Mouse (Mus musculus) bone marrow macrophage, adult 2 months (primary cell): ENCODE measurements around the gene Tln2. TPM values are rescaled to one million over a fixed set of nuclear protein-coding genes. Genes with fewer than 3 reads are reported as not detected.

Source experiments
- H3K27ac ChIP-seq: 2 replicates; pipeline ENCODE4 v1.5.1; 2012; ENCODE audit warnings: low read depth, low read length; ENCODE audit not compliant: insufficient read depth
- H3K4me1 ChIP-seq: 2 replicates; pipeline ENCODE4 v1.6.1; 2012; ENCODE audit warnings: low read length; ENCODE audit not compliant: control insufficient read depth, insufficient read depth
- H3K4me3 ChIP-seq: 2 replicates; pipeline ENCODE4 v1.5.1; 2012; ENCODE audit warnings: mild to moderate bottlenecking, low read length, moderate library complexity; ENCODE audit not compliant: insufficient read depth
- CTCF ChIP-seq: IDR thresholded peaks from 2 replicates; pipeline ENCODE4 v1.5.1; 2012; ENCODE audit warnings: low read depth, mild to moderate bottlenecking, low read length, moderate library complexity
- POLR2A ChIP-seq: IDR thresholded peaks from 2 replicates; pipeline ENCODE4 v1.6.1; 2012; ENCODE audit warnings: mild to moderate bottlenecking, low read depth, low read length, borderline replicate concordance
- polyA plus RNA-seq: library from polyadenylated mRNA; stranded (reverse); fragments of >200 nt; gene quantifications from 2 replicates; pipeline ENCODE4 v1.2.4, GENCODE M21; 2012; ENCODE audit not compliant: missing spikeins, insufficient read depth, insufficient read length

The Tln2 gene
- polyA plus RNA-seq, 1 experiment, result 0.42 TPM

DNA sequence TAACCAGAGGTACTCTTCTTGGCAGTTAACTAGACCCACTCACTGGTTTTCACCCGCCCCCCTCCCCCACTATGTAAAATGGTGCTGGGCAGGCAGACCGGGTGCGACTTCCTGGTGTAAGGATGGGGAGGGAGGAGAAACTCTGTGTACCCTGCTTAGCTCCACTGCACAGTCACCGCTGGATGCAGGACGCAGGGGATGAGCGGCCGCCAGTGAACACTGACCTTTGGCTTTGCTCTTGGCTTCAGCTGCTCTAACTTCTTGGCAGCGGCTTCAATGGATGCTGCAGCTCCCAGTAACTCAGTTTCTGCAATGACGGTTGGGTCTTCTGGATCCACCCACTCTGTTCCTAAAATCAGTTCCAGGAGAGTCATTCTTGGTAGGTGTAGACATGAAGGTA, 319.0 kb downstream of the Tln2 start:
- Histone ChIP-seq H3K27ac (no peak overlapping the region), H3K4me3 (no peak overlapping the region), H3K4me1 (no peaks in the 10 kb centered on the region)
- no peak for TF ChIP-seq CTCF
- TF ChIP-seq POLR2A, result no peak

DNA sequence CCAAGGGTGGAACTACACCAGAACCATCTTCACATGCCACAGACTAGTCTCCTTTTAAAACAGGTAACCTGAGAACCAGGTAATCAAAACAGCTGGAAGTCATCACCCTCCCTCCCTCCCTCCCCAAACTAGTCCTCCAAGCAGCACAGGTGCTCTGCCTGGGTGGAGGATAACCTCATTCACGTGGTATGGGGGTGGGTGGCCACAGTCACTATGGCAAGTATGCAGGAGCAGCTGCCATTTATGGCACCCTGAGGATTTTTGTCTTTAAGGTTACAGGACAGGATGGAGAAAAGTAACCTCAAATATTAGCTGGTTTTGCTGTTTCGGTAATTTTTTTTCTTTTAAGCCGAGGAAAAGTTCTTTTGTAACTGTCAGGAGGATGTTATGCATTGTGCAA, 322.5 kb downstream of the Tln2 start:
- Histone ChIP-seq H3K27ac (no peak overlapping the region), H3K4me3 (no peak overlapping the region), H3K4me1 (no peaks in the 10 kb centered on the region)
- no peak for TF ChIP-seq CTCF
- TF ChIP-seq POLR2A, result no peak

- no peak overlapping the region for H3K4me3 ChIP-seq
- no peak overlapping the region for H3K27ac ChIP-seq
- no peaks in the 10 kb centered on the region for H3K4me1 ChIP-seq
- no peak for TF ChIP-seq CTCF
- TF ChIP-seq POLR2A, result no peak
Observed at GRCm38 (mm10) chr9:67235441-67236217, 323.9 kb downstream of the Tln2 start.

DNA sequence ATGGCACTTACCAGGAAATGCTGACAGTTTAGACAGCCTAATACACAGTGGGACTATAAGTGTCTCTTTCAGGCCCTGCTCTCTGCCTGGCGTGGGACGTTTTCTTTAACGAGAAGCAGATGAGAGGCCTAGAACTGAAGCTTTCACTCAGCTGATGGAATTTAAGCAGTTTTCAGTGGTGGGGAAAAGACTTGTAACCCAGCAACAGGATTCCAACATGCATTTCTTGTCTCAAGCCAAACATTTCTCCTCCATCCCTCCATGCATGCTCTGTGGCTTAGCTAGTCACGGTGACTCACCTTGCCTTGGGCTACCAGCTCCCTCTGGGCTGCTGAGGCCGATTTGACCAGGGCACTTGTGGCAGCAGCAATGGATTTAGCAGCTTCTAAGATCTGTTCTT, 330.5 kb downstream of the Tln2 start:
- TF ChIP-seq POLR2A (no peak), CTCF (no peak)
- no peak overlapping the region for H3K4me3 ChIP-seq
- no peaks in the 10 kb centered on the region for H3K4me1 ChIP-seq
- H3K27ac ChIP-seq, result no peak overlapping the region

GRCm38 (mm10) chr9:67220388-67220787, 339.1 kb downstream of the Tln2 start:
- no peak for TF ChIP-seq POLR2A
- TF ChIP-seq CTCF, result peak; percentile 37; the same call in 1 of the 2 replicates
- Histone ChIP-seq H3K4me1 (no peaks in the 10 kb centered on the region), H3K27ac (no peak overlapping the region), H3K4me3 (no peak overlapping the region)

- H3K4me1 ChIP-seq, result no peaks in the 10 kb centered on the region
- H3K4me3 ChIP-seq, result no peak overlapping the region
- no peak overlapping the region for H3K27ac ChIP-seq
- TF ChIP-seq CTCF, result no peak
- TF ChIP-seq POLR2A, result no peak
Observed at GRCm38 (mm10) chr9:67218001-67218400, 341.5 kb downstream of the Tln2 start.

DNA sequence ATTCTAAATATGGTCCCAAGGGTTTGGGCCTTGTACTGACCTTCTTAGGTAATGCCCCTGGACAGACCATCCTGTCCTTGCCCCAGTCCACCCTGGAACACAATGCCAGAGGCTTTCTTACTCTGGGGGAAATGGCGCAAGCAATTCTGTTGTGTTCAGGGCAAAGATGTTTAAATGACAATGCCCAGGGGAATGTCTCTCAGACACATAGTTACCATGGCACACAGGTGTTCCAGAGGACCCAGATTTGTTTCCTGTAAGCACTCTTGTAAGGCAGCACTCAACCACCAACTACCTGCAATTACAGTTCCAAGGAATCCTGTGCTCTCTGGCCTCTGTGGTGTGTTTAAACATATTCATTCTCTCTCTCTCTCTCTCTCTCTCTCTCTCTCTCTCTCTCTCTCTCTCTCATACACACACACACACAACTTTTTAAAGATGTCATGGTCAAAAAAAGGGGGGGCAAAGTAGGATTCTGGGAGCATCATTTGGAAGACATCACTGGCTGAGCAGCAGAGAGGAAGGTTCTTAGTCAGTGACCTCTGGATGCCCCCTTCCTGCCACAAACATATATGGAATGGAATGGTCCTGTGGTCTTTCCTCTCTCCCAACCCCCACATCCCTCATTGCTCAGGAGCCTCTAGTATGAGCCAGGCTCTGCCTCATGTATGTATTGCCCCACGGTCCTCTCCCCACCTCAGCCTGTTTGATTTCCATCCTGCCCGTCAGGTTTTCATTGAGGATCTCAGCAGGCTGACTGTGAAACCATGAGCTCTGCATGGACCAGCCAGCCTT, 345.1 kb downstream of the Tln2 start:
- no peaks in the 10 kb centered on the region for H3K4me1 ChIP-seq
- H3K4me3 ChIP-seq, result no peak overlapping the region
- TF ChIP-seq CTCF (no peak), POLR2A (no peak)
- no peak overlapping the region for H3K27ac ChIP-seq

DNA sequence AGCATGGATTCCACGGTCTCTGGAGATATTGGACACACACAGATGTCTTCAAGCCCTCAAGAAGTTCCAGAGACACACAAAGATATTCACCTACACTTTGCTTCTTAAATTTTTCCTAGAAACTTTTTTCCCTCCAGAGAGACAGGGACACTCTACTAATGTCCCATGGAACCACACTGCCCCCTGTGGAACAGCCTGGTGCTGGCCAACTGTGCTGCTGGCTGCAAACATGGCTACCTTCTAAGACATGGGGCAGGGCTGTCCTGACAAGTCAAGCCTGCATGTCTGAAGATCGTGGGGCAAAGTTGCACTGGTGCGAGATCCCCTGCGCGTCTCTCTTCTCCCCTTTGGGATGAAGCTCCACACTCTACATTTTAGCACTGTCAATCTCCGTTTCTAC, 346.2 kb downstream of the Tln2 start:
- Histone ChIP-seq H3K27ac (no peak overlapping the region), H3K4me1 (no peaks in the 10 kb centered on the region), H3K4me3 (no peak overlapping the region)
- TF ChIP-seq POLR2A (no peak), CTCF (peak; percentile 35)

- H3K27ac ChIP-seq, result no peak overlapping the region
- no peak overlapping the region for H3K4me3 ChIP-seq
- no peaks in the 10 kb centered on the region for H3K4me1 ChIP-seq
- TF ChIP-seq POLR2A (no peak), CTCF (no peak)
Observed at GRCm38 (mm10) chr9:67211220-67211619, 348.3 kb downstream of the Tln2 start.

GRCm38 (mm10) chr9:67209451-67209850, 350.1 kb downstream of the Tln2 start:
- no peak overlapping the region for H3K4me3 ChIP-seq
- TF ChIP-seq POLR2A (no peak), CTCF (no peak)
- no peaks in the 10 kb centered on the region for H3K4me1 ChIP-seq
- no peak overlapping the region for H3K27ac ChIP-seq
